Mouse (Mus musculus) adipocyte (in vitro differentiated cells): ENCODE results near the gene Mrps35.

Experiments used
- DNase-seq: peaks from one replicate; pipeline ENCODE4 v3.0.0-alpha.2; 2016; ENCODE audit warnings: low spot score

The Mrps35 gene

GRCm38 (mm10) chr6:147030096-147030885 is 12.3 kb upstream of the Mrps35 start:
- DNase-seq: no peak

GRCm38 (mm10) chr6:147032303-147032925 is 10.2 kb upstream of the Mrps35 start, which contains the start of gene Rep15:
Rep15 (plus strand) TSS chr6:147032584.
- DNase-seq: no peak

- DNase-seq: no peak
These were observed 1.1 kb downstream of the Mrps35 start for GRCm38 (mm10) chr6:147043633-147044032.

- DNase-seq: no peak
These were observed 6.8 kb downstream of the Mrps35 start for GRCm38 (mm10) chr6:147049239-147049805.

GRCm38 (mm10) chr6:147051666-147052065 is 9.1 kb downstream of the Mrps35 start:
- no peak for DNase-seq

GRCm38 (mm10) chr6:147052440-147052839 is 9.9 kb downstream of the Mrps35 start:
- no peak for DNase-seq

- no peak for DNase-seq
These were observed 11.5 kb downstream of the Mrps35 start for GRCm38 (mm10) chr6:147053785-147054646.

GRCm38 (mm10) chr6:147055374-147055977 is 12.9 kb downstream of the Mrps35 start:
- no peak for DNase-seq

- DNase-seq: no peak
These were observed 16.8 kb downstream of the Mrps35 start for GRCm38 (mm10) chr6:147059326-147059725.

GRCm38 (mm10) chr6:147061630-147062029 is 19.1 kb downstream of the Mrps35 start:
- DNase-seq: no peak

GRCm38 (mm10) chr6:147062034-147062433 is 19.5 kb downstream of the Mrps35 start:
- DNase-seq: no peak

GRCm38 (mm10) chr6:147062694-147063093 is 20.1 kb downstream of the Mrps35 start:
- DNase-seq: no peak

GRCm38 (mm10) chr6:147064226-147064943 is 21.8 kb downstream of the Mrps35 start:
- peak; percentile 23 for DNase-seq

- DNase-seq: peak; percentile 84
These were observed 22.3 kb downstream of the Mrps35 start for GRCm38 (mm10) chr6:147064944-147065261.

GRCm38 (mm10) chr6:147075808-147076387 is 33.3 kb downstream of the Mrps35 start:
- DNase-seq: no peak

- DNase-seq: no peak
These were observed 34.3 kb downstream of the Mrps35 start for GRCm38 (mm10) chr6:147076878-147077277.

- DNase-seq: no peak
These were observed 37.4 kb downstream of the Mrps35 start for GRCm38 (mm10) chr6:147079919-147080318.

- DNase-seq: no peak
These were observed 43.0 kb downstream of the Mrps35 start for GRCm38 (mm10) chr6:147085398-147086040.

GRCm38 (mm10) chr6:147086594-147087225 is 44.1 kb downstream of the Mrps35 start, which contains the start of gene Mansc4:
Mansc4 (minus strand) TSS chr6:147087032.
- peak; percentile 62 for DNase-seq

GRCm38 (mm10) chr6:147087736-147088135 is 45.2 kb downstream of the Mrps35 start:
- DNase-seq: no peak
